Mouse (Mus musculus): ENCODE results near the gene Bglap3.
"Not testable (repeated sequence)": the region's sequence is repeated elsewhere in the genome, so short reads cannot be mapped to it uniquely, and the experiment has no call there.

- TF ChIP-seq POLR2A (IDR thresholded peaks at IDR 0.05; ENCODE audit: borderline replicate concordance, extremely low read depth, low read depth, low read length); CTCF (IDR thresholded peaks at IDR 0.05; ENCODE audit: insufficient read depth, low read length): not testable (repeated sequence)
Observed at GRCm38 (mm10) chr3:88381389-88382315, 9.1 kb upstream of the Bglap3 start.
